Mouse (Mus musculus) ES-E14 (cell line): ENCODE measurements around the gene Nfkbia.

Experiments
- CHD2 ChIP-seq: IDR thresholded peaks from 2 replicates; pipeline ENCODE4 v1.6.1; 2014; ENCODE audit warnings: mild to moderate bottlenecking, low read depth, low read length, inconsistent platforms
- HCFC1 ChIP-seq: IDR thresholded peaks from 2 replicates; pipeline ENCODE4 v1.6.1; 2012; ENCODE audit warnings: low read length, inconsistent platforms, borderline replicate concordance; ENCODE audit not compliant: insufficient read depth
- MAFK ChIP-seq: IDR thresholded peaks from 2 replicates; pipeline ENCODE4 v1.6.1; 2014; ENCODE audit warnings: mild to moderate bottlenecking, low read depth, low read length, inconsistent platforms; ENCODE audit not compliant: insufficient read depth
- ZC3H11A ChIP-seq: IDR thresholded peaks from 2 replicates; pipeline ENCODE4 v1.6.1; 2012; ENCODE audit warnings: low read depth, mild to moderate bottlenecking, inconsistent platforms, low read length, borderline replicate concordance
- ZNF384 ChIP-seq: IDR thresholded peaks from 2 replicates; pipeline ENCODE4 v1.6.1; 2012; ENCODE audit warnings: low read depth, low read length, inconsistent platforms

DNA sequence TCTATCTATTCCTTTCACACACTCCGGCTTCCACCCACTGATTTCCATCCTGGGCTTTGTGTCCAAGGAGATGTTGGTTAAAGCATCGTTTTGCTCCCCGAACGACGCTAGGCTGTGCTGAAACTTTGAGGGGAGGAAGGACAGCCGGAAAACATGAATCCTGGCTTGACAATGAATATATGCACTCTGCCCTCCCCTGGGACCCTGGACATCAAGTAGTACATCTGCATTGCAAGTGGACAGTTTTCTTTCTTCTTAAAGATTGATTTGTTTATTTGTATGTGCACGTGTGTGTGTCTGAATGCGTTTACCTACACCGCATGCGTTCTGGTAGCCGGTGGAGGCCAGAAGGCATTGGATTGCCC lies 45.1 kb downstream of the Nfkbia start:
- TF ChIP-seq ZC3H11A = no peak
- no peak for TF ChIP-seq CHD2
- TF ChIP-seq ZNF384 = no peak
- no peak for TF ChIP-seq MAFK
- TF ChIP-seq HCFC1 = no peak
